Mouse (Mus musculus): ENCODE results near the gene Mrpl4. TPM values are rescaled to one million over a fixed set of nuclear protein-coding genes. Genes with fewer than 3 reads are reported as not detected.
"Not testable (repeated sequence)": the region's sequence is repeated elsewhere in the genome, so short reads cannot be mapped to it uniquely, and the experiment has no call there.

The Mrpl4 gene
- total RNA-seq, 2 experiments from 2014 or later = 47.2 to 54.4 TPM

- peak in 1 of 2 experiments; percentile 46 for DNase-seq (ENCODE audit: low spot score in 2 of 2)
Observed at GRCm38 (mm10) chr9:21036666-21037065, 34.1 kb downstream of the Mrpl4 start.

DNA sequence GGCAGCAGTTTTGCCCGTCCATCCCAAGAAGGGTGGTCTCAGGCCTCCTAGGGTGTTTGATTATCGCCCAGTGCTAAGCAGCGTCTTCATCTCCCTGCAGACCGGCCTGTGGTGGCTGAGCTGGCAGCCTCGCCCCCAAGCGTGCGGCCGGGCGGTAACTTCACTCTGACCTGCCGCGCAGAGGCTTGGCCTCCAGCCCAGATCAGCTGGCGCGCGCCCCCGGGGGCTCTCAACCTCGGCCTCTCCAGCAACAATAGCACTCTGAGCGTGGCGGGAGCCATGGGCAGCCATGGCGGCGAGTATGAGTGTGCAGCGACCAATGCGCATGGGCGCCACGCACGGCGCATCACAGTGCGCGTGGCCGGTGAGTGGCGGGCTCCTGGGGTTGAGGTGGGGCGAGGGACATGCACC, 34.9 kb downstream of the Mrpl4 start:
- peak; percentile 59 to 68 for DNase-seq (ENCODE audit: low spot score in 2 of 2)

- no peak for DNase-seq (ENCODE audit: low spot score in 2 of 2)
Observed at GRCm38 (mm10) chr9:21039779-21040178, 37.2 kb downstream of the Mrpl4 start.

- DNase-seq (ENCODE audit: low spot score in 2 of 2) = peak in 1 of 2 experiments; percentile 54
Observed at GRCm38 (mm10) chr9:21041308-21041707, 38.8 kb downstream of the Mrpl4 start.

DNA sequence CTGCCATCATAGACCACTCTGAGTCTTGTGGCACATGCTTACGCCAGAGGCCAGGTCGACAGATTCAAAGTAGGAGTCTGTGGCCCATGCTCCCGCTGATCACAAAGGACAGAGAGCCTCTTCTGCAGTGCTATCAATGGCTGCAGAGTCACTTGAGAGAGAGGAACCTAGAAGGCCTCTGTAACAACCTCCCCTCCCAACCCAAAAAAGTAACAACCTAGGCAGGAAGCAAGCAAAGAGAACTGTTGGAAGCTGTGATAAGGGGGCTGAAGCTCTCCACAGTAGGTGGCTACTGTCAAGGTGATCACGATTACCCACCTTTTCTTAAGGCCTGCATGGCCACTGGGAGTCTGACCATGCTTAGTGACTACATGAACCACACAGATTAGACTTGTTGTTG, 41.0 kb downstream of the Mrpl4 start:
- DNase-seq (ENCODE audit: low spot score in 2 of 2) = no peak

DNA sequence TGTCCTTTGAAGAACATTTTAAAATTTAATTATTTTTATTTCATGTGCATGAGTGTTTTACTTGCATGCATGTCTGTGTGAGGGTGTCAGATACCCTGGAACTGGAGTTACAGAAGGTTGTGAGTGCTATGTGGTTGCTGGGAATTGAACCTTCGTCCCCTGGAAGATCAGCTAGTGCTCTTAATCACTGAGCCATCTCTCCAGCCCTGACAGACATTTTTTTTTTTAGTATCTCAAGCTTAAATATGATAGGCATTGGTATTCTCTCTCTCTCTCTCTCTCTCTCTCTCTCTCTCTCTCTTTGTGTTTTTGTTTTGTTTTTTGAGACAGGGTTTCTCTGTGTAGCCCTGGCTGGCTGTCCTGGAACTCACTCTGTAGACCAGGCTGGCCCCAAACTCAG, 42.2 kb downstream of the Mrpl4 start:
- not testable (repeated sequence) for DNase-seq (ENCODE audit: low spot score in 2 of 2)

- no peak for DNase-seq (ENCODE audit: low spot score in 2 of 2)
Observed at GRCm38 (mm10) chr9:21045235-21045634, 42.7 kb downstream of the Mrpl4 start.

- DNase-seq (ENCODE audit: low spot score in 2 of 2) = no peak
Observed at GRCm38 (mm10) chr9:21051578-21051977, 49.0 kb downstream of the Mrpl4 start.

Small RNAs within 50 kb of the gene (microRNA-seq; reads per million reads assigned to microRNA genes)
- 0 reads per million in 2 experiments for gene Mir1900

Other genes starting within 250 kb of the Mrpl4 start
- gene Col5a3, start 187.7 kb upstream of the Mrpl4 start, total RNA-seq (2021) = 1 to 10 TPM; 1.8 to 2.3 TPM
- gene Rdh8, start 184.2 kb upstream of the Mrpl4 start, total RNA-seq (2021) = not detected
- 10 to 100 TPM; 48.2 to 55.5 TPM for gene A230050P20Rik, start 134.1 kb upstream of the Mrpl4 start, total RNA-seq (2021)
- gene Angptl6, start 123.0 kb upstream of the Mrpl4 start, total RNA-seq (2021) = 10 to 100 TPM; 10.4 to 12.8 TPM
- 10 to 100 TPM; 28.9 to 35.8 TPM for gene Ppan, start 114.6 kb upstream of the Mrpl4 start, total RNA-seq (2021)
- 100 to 1,000 TPM; 137 to 144 TPM for gene Eif3g, start 104.1 kb upstream of the Mrpl4 start, total RNA-seq (2021)
- gene Dnmt1, start 42.9 kb upstream of the Mrpl4 start, total RNA-seq (2021) = 10 to 100 TPM; 47.4 to 52.1 TPM
- 1 to 10 TPM; 3.1 to 4.1 TPM for gene S1pr2, start 26.0 kb upstream of the Mrpl4 start, total RNA-seq (2021)
- 1 to 10 TPM; 3.0 to 3.9 TPM for gene Icam1, start 13.2 kb downstream of the Mrpl4 start, total RNA-seq (2021)
- under 1 TPM in 1 of 2 experiments, not detected in 1; 0.56 TPM for gene Icam4, start 26.6 kb downstream of the Mrpl4 start, total RNA-seq (2021)
- 100 to 1,000 TPM; 256 to 261 TPM for gene Icam5, start 29.3 kb downstream of the Mrpl4 start, total RNA-seq (2021)
- 1 to 10 TPM; 1.7 to 2.4 TPM for gene Zglp1, start 64.4 kb downstream of the Mrpl4 start, total RNA-seq (2021)
- 1 to 10 TPM; 1.4 to 1.5 TPM for gene Gm49373, start 70.4 kb downstream of the Mrpl4 start, total RNA-seq (2021)
- gene Fdx1l, start 70.9 kb downstream of the Mrpl4 start, total RNA-seq (2021) = 10 to 100 TPM; 53.7 to 55.2 TPM
- 1 to 10 TPM; 2.4 to 3.4 TPM for gene Gm38431, start 89.3 kb downstream of the Mrpl4 start, total RNA-seq (2021)
- 10 to 100 TPM; 36.1 to 37.6 TPM for gene Raver1, start 89.3 kb downstream of the Mrpl4 start, total RNA-seq (2021)
- 10 to 100 TPM; 12.7 to 14.0 TPM for gene Tyk2, start 128.5 kb downstream of the Mrpl4 start, total RNA-seq (2021)
- 100 to 1,000 TPM; 136 to 139 TPM for gene Cdc37, start 147.2 kb downstream of the Mrpl4 start, total RNA-seq (2021)
- 10 to 100 TPM; 58.9 to 59.5 TPM for gene Pde4a, start 163.0 kb downstream of the Mrpl4 start, total RNA-seq (2021)
- gene Keap1, start 236.6 kb downstream of the Mrpl4 start, total RNA-seq (2021) = 10 to 100 TPM; 51.7 to 56.5 TPM
- 1 to 10 TPM; 2.4 to 3.0 TPM for gene S1pr5, start 245.7 kb downstream of the Mrpl4 start, total RNA-seq (2021)

All from layer of hippocampus, postnatal 10 days (tissue).